Mouse (Mus musculus): ENCODE measurements around the gene Nckap1. TPM values are rescaled to one million over a fixed set of nuclear protein-coding genes. Genes with fewer than 3 reads are reported as not detected.
"Not testable (repeated sequence)": the region's sequence is repeated elsewhere in the genome, so short reads cannot be mapped to it uniquely, and the experiment has no call there.

Gene Nckap1
- polyA plus RNA-seq, 1 experiment from 2014 or later = 59.8 TPM

DNA sequence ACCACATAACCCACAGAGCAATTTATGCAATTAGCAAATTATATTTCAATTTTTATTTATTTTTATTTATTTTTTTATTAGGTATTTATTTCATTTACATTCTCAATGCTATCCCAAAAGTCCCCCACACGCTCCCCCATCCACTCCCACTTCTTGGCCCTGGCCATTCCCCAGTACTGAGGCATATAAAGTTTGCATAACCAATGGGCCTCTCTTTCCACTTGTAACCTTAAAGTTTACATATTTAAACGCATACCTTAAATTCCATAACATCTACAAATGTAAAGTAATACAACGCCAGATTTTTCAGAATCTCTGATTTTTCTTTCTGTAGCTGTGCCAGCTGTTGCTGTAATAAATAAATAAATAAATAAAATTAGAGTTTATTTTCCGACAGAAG lies 26.7 kb downstream of the Nckap1 start:
- peaks cover 36% of the 10 kb centered on the region for H3K36me3 ChIP-seq
- peaks cover 10% of the 10 kb centered on the region; the same call in 1 of the 2 replicates for H3K4me1 ChIP-seq
- no peaks in the 10 kb centered on the region for H3K9me3 ChIP-seq
- no peak overlapping the region for H3K9ac ChIP-seq
- H3K27me3 ChIP-seq = no peaks in the 10 kb centered on the region
- H3K4me3 ChIP-seq = no peak overlapping the region
- ATAC-seq (ENCODE audit: insufficient number of reproducible peaks, insufficient read depth, low FRiP score, low TSS enrichment, low read depth) = no peak
- no peak overlapping the region for H3K27ac ChIP-seq
- H3K4me2 ChIP-seq = no peak overlapping the region
- WGBS = 46% methylated on average over 4 of the region's 4 CpGs

DNA sequence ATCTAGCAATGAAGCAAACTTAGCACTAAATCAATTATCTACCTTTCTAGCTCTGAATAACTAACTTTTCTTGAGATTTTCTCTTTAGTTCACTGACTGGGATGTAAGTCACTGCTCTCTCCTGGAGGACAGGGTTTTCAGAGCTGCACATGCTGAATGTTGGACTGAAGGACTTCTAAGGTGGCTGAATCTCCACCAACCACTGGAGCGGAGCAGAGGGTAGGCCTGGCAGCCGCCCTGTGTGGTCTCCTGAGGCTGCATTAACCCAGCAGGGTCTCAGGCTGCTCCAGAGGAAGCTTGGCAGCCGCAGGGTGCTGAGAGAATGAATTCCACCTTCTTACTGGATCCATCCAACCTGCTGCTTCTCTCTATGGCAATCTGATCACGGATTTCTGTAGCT lies 31.5 kb downstream of the Nckap1 start:
- H3K9me3 ChIP-seq = no peaks in the 10 kb centered on the region
- no peak overlapping the region for H3K27ac ChIP-seq
- H3K4me1 ChIP-seq = no peaks in the 10 kb centered on the region; the same call in 1 of the 2 replicates
- no peak overlapping the region for H3K4me3 ChIP-seq
- H3K36me3 ChIP-seq = peaks cover 49% of the 10 kb centered on the region
- no peak overlapping the region for H3K9ac ChIP-seq
- WGBS = 89% methylated on average over 4 of the region's 4 CpGs
- no peak for ATAC-seq (ENCODE audit: insufficient number of reproducible peaks, insufficient read depth, low FRiP score, low TSS enrichment, low read depth)
- H3K27me3 ChIP-seq = no peaks in the 10 kb centered on the region
- H3K4me2 ChIP-seq = no peak overlapping the region

DNA sequence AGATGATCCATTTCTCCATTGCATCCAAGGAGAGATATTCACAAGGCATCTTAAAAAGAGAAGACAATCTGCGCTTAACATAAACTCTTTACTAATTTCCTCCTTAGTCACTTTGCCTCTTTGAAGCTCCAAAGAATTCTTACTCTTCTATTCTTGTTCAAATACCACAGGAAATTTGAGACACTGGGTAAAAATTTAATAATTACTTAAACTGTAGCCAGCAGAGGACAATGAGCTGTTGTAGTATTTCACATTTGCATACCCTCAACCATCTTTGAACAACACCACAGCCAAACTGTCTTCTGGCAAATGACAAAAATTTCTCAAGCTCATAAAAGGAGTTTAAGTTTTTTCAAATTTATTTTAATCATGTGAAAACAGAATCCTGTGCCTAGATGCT lies 33.3 kb downstream of the Nckap1 start:
- H3K4me1 ChIP-seq = no peaks in the 10 kb centered on the region
- no peak for ATAC-seq (ENCODE audit: insufficient number of reproducible peaks, insufficient read depth, low FRiP score, low TSS enrichment, low read depth)
- H3K27ac ChIP-seq = no peak overlapping the region
- no peaks in the 10 kb centered on the region for H3K9me3 ChIP-seq
- H3K4me3 ChIP-seq = no peak overlapping the region
- H3K27me3 ChIP-seq = no peaks in the 10 kb centered on the region
- WGBS = 90% methylated on average over 1 of the region's 1 CpGs
- no peak overlapping the region for H3K4me2 ChIP-seq
- H3K36me3 ChIP-seq = peaks cover 60% of the 10 kb centered on the region
- no peak overlapping the region for H3K9ac ChIP-seq

DNA sequence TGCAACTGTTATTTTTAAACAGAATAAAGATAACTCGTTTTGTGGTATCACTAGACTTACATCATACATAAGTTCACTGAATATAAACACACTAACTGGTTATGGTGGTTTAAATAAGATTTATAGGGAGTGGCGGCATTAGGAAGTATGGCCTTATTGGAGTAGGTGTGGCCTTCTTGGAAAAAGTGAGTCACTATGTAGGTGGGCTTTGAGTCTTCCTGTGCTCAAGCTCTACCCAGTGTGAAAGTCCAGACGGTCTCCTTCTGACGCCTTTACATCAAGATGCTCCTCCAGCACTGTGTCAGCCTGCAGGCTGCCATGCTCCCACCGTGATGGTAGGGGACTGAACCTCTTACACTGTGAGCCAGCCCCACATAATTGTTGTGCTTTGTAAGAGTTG lies 38.4 kb downstream of the Nckap1 start:
- H3K9me3 ChIP-seq = no peaks in the 10 kb centered on the region
- H3K9ac ChIP-seq = no peak overlapping the region
- H3K27me3 ChIP-seq = no peaks in the 10 kb centered on the region
- WGBS = 89% methylated on average over 5 of the region's 5 CpGs
- no peak for ATAC-seq (ENCODE audit: insufficient number of reproducible peaks, insufficient read depth, low FRiP score, low TSS enrichment, low read depth)
- H3K4me1 ChIP-seq = no peaks in the 10 kb centered on the region
- H3K27ac ChIP-seq = no peak overlapping the region
- peaks cover 57% of the 10 kb centered on the region for H3K36me3 ChIP-seq
- H3K4me2 ChIP-seq = no peak overlapping the region
- H3K4me3 ChIP-seq = no peak overlapping the region

DNA sequence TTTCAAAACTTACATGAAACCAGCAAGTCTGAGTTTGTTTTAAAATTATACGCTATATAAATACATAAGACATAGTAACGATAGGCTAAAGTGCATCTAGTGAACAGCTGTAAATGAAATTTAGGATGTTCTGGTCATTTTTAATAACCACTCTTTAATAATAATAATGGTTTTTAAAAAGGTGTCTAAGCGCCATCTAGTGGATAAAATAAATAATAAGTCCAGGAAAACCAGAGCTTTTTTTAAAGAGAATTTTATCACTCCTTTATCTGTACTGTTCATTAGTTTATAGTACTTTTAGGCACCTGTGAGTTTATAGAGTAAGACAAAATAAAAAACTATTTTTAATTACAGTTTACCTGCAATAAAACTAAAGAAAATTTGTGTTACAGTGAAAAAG lies 44.0 kb downstream of the Nckap1 start:
- H3K27ac ChIP-seq = no peak overlapping the region
- H3K36me3 ChIP-seq = peaks cover 57% of the 10 kb centered on the region
- no peak overlapping the region for H3K4me2 ChIP-seq
- no peak for ATAC-seq (ENCODE audit: insufficient number of reproducible peaks, insufficient read depth, low FRiP score, low TSS enrichment, low read depth)
- no peaks in the 10 kb centered on the region for H3K27me3 ChIP-seq
- 62% methylated on average over 3 of the region's 3 CpGs for WGBS
- H3K4me1 ChIP-seq = no peaks in the 10 kb centered on the region
- H3K9ac ChIP-seq = no peak overlapping the region
- no peaks in the 10 kb centered on the region for H3K9me3 ChIP-seq
- H3K4me3 ChIP-seq = no peak overlapping the region

DNA sequence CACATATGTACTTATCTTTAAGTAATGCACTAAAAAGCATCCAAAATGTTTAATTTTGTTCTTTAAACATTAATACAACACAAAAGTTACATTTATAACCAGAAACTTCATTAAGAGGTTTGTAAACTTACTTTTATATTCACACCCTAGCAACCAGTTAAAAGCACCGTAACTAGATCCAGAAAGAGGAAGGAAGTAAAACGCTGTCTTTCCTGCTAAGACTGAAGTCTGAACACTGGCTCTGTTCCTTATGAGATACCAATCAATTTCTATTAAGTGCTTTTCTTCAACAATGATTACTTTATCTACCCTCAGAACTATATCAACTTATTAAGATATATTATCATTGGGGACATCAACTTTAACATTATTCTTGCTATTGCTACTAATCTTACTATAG lies 44.6 kb downstream of the Nckap1 start:
- no peaks in the 10 kb centered on the region for H3K9me3 ChIP-seq
- no peak overlapping the region for H3K4me3 ChIP-seq
- no peak for ATAC-seq (ENCODE audit: insufficient number of reproducible peaks, insufficient read depth, low FRiP score, low TSS enrichment, low read depth)
- H3K9ac ChIP-seq = no peak overlapping the region
- H3K27ac ChIP-seq = no peak overlapping the region
- H3K4me2 ChIP-seq = no peak overlapping the region
- H3K4me1 ChIP-seq = no peaks in the 10 kb centered on the region
- WGBS = 85% methylated on average over 2 of the region's 2 CpGs
- peaks cover 63% of the 10 kb centered on the region for H3K36me3 ChIP-seq
- no peaks in the 10 kb centered on the region for H3K27me3 ChIP-seq

DNA sequence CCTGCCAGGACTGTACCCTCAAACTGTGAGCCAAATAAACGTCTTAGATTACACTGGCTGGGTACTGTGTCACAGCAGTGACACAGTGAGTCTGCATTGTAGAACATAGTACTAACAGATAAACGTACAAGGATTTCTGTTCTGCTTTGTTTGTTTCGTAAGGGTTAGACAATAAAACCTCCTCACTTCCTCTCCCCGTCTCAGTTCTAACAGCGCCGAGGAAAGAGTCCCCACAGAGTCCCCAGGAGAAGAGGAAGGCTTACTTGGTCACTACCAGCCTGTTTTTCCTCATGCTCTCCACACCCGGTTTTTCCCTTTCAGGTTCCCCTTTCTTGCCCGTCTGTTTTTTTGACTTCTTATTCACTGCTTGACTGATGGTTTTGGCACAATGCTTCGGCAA lies 56.9 kb downstream of the Nckap1 start:
- Histone ChIP-seq H3K36me3 (peaks cover 70% of the 10 kb centered on the region), H3K9ac (no peak overlapping the region), H3K4me2 (no peak overlapping the region), H3K9me3 (0 out of 2 replicates have a peak, but pooled peaks cover 3% of the 10 kb centered on the region), H3K4me3 (no peak overlapping the region), H3K27ac (no peak overlapping the region), H3K27me3 (no peaks in the 10 kb centered on the region), H3K4me1 (no peaks in the 10 kb centered on the region)
- ATAC-seq (ENCODE audit: insufficient number of reproducible peaks, insufficient read depth, low FRiP score, low TSS enrichment, low read depth) = no peak
- WGBS = 91% methylated on average over 9 of the region's 9 CpGs

DNA sequence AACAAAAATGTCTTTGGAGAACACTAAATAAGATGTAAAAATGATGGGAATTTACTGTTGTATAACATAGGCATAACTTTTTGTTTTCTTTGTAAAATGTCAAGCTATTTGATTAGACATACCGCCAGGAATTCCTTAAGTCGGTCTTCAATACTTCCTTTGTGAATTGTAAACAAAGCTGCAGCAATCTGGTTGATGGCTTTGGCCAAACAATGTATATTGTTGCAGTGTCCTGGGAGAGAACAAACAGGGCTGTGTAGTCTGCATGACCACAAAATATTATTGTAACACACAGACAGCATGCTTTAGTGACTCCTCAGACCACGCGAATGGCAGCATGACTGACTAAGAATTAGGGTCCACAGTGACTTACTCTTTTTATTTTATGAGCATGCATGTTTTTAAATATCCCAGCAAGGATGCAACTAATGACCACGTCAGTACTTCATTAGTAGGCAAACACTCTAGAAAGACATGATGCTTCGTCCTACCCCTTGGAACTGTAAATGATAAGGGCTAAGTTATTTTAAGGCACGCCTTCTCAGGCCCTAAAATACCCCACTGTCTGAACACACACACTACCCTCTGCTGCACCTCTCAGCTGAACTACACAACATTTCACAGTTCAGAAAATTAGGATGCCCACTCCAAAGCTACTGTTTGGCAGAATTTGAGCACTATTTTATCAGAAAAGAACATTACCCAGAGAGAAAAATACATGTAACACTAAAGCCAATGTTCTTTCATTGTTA lies 75.0 kb downstream of the Nckap1 start:
- no peaks in the 10 kb centered on the region for H3K9me3 ChIP-seq
- H3K4me2 ChIP-seq = no peak overlapping the region
- WGBS = 73% methylated on average over 7 of the region's 7 CpGs
- H3K27me3 ChIP-seq = no peaks in the 10 kb centered on the region
- ATAC-seq (ENCODE audit: insufficient number of reproducible peaks, insufficient read depth, low FRiP score, low TSS enrichment, low read depth) = no peak
- H3K4me1 ChIP-seq = no peaks in the 10 kb centered on the region
- no peak overlapping the region for H3K9ac ChIP-seq
- no peak overlapping the region for H3K4me3 ChIP-seq
- H3K27ac ChIP-seq = no peak overlapping the region
- H3K36me3 ChIP-seq = peaks cover 62% of the 10 kb centered on the region

DNA sequence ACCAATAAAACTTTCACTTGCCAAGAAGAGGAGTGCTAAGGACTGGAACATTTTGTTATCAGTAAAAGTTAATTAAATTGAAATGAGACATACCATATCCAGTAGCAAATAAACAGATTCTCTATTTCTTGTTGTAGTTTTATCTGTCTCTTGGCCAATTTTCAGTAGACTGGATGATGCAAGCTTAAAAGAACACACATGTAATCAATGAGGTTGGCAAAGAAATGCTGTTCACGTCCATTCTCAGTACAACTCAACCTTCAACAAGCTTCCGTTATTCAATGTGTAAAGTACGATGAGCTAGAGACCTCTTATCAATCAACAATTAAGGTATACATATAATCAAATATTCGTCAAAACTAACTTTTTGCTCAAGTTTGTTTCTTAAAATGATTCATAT lies 79.0 kb downstream of the Nckap1 start:
- ATAC-seq (ENCODE audit: insufficient number of reproducible peaks, insufficient read depth, low FRiP score, low TSS enrichment, low read depth) = no peak
- H3K9me3 ChIP-seq = no peaks in the 10 kb centered on the region
- no peak overlapping the region for H3K4me2 ChIP-seq
- no peaks in the 10 kb centered on the region for H3K4me1 ChIP-seq
- peaks cover 54% of the 10 kb centered on the region for H3K36me3 ChIP-seq
- no peak overlapping the region for H3K27ac ChIP-seq
- WGBS = 90% methylated on average over 4 of the region's 4 CpGs
- no peaks in the 10 kb centered on the region for H3K27me3 ChIP-seq
- no peak overlapping the region for H3K9ac ChIP-seq
- H3K4me3 ChIP-seq = no peak overlapping the region

DNA sequence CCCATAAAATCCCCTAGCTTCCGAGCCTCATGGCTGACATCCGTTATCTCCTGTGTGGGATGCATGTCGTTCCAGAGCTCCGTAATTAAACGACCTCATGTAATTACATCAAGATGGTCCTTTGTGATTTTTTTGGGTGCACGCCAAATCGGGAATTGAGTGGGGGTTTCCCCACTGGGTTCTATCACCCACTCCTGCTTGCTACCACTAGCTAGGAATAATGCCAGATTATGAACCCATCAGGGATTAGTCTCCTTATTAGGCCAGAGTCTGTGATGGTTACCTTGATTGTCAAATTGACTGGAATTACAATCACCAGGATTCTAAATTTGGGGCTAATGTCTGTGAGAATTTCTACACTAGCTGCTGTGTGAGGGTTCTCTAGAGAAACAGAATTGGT lies 85.9 kb downstream of the Nckap1 start:
- H3K9ac ChIP-seq; H3K27ac ChIP-seq; H3K27me3 ChIP-seq; H3K4me1 ChIP-seq; H3K9me3 ChIP-seq; H3K4me2 ChIP-seq; ATAC-seq (ENCODE audit: insufficient number of reproducible peaks, insufficient read depth, low FRiP score, low TSS enrichment, low read depth); H3K4me3 ChIP-seq: not testable (repeated sequence)
- H3K36me3 ChIP-seq = peaks cover 11% of the 10 kb centered on the region; the same call in 1 of the 2 replicates
- 47% methylated on average over 7 of the region's 7 CpGs for WGBS

DNA sequence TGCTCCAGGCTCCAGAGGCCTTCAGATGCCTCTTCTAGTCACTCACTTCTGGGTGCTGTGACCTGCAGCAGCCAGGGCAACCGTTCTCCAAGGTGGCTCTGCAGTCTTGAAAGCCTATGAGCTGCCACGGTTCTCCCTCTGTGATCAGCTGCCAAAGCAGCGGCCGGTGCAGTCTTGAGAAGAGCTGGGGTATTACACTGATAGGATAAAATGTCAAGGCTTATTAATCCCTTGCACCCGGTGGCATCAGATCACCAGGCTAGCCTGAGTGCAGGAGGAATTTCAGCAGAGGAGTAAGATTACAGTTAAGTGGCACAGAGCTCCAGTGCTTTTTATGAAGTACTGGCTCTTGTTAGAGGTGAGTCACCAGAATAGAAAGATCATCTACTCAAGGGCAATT lies 94.3 kb downstream of the Nckap1 start:
- H3K4me1 ChIP-seq = no peaks in the 10 kb centered on the region
- 35% methylated on average over 5 of the region's 5 CpGs for WGBS
- no peaks in the 10 kb centered on the region for H3K36me3 ChIP-seq
- no peak overlapping the region for H3K27ac ChIP-seq
- H3K9ac ChIP-seq = no peak overlapping the region
- no peaks in the 10 kb centered on the region for H3K9me3 ChIP-seq
- ATAC-seq (ENCODE audit: insufficient number of reproducible peaks, insufficient read depth, low FRiP score, low TSS enrichment, low read depth) = no peak
- H3K27me3 ChIP-seq = no peaks in the 10 kb centered on the region
- no peak overlapping the region for H3K4me2 ChIP-seq
- H3K4me3 ChIP-seq = no peak overlapping the region

DNA sequence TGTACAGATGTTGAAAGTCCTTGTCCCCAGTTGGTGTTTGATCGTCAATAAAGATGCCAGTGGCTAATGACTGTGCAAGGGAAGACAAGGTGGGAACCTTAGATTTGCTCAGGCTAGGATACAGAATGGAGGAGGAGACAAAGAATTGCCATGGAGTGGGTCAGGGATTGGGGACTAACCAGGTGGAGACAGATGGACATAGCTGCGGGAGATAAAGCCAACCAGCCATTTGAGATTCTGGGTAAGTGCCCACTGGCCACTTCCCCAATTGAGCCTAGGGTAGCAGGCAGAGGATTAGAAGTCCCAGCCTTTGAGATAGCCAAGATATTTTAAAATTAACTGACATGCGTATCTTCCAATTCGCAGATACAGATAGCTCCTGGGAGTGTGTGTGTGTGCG lies 96.2 kb downstream of the Nckap1 start:
- WGBS = 91% methylated on average over 5 of the region's 5 CpGs
- Histone ChIP-seq H3K27ac (no peak overlapping the region), H3K4me2 (no peak overlapping the region), H3K9me3 (no peaks in the 10 kb centered on the region), H3K4me1 (no peaks in the 10 kb centered on the region), H3K36me3 (no peaks in the 10 kb centered on the region), H3K4me3 (no peak overlapping the region), H3K9ac (no peak overlapping the region), H3K27me3 (no peaks in the 10 kb centered on the region)
- no peak for ATAC-seq (ENCODE audit: insufficient number of reproducible peaks, insufficient read depth, low FRiP score, low TSS enrichment, low read depth)

Measured in embryonic facial prominence, embryonic 13.5 days (tissue).